Mouse (Mus musculus) bone marrow macrophage, adult 2 months (primary cell): Measurements from ENCODE around the gene Sptlc2.

Source experiments
- CTCF ChIP-seq: IDR thresholded peaks from 2 replicates; pipeline ENCODE4 v1.5.1; 2012; ENCODE audit warnings: low read depth, mild to moderate bottlenecking, low read length, moderate library complexity
- POLR2A ChIP-seq: IDR thresholded peaks from 2 replicates; pipeline ENCODE4 v1.6.1; 2012; ENCODE audit warnings: mild to moderate bottlenecking, low read depth, low read length, borderline replicate concordance

DNA sequence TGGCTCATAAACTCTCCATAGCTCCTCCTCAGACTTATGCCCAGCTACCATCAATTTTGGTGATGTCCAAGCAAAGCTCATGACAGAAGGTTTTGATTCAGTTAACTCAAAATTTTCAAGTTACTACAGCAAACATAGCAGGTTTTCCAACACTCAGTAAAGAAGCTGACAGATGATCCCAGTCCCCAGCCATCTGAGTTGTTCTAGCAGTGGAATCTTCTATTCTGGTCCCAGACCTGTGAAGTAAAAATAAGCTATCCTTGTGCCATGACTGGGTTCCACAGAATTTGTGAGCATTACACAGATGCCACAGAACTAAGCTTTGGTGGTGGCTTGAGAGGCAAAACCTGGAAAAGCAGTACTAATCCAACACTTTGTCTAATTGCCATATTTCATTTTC lies 54.4 kb downstream of the Sptlc2 start:
- TF ChIP-seq POLR2A: no peak
- no peak for TF ChIP-seq CTCF
